Mouse (Mus musculus): Measurements from ENCODE around the gene Scarf1. TPM values are rescaled to one million over a fixed set of nuclear protein-coding genes. Genes with fewer than 3 reads are reported as not detected.

Gene Scarf1
- total and polyA plus RNA-seq, 3 experiments = 0.24 to 0.90 (median 0.76) TPM

DNA sequence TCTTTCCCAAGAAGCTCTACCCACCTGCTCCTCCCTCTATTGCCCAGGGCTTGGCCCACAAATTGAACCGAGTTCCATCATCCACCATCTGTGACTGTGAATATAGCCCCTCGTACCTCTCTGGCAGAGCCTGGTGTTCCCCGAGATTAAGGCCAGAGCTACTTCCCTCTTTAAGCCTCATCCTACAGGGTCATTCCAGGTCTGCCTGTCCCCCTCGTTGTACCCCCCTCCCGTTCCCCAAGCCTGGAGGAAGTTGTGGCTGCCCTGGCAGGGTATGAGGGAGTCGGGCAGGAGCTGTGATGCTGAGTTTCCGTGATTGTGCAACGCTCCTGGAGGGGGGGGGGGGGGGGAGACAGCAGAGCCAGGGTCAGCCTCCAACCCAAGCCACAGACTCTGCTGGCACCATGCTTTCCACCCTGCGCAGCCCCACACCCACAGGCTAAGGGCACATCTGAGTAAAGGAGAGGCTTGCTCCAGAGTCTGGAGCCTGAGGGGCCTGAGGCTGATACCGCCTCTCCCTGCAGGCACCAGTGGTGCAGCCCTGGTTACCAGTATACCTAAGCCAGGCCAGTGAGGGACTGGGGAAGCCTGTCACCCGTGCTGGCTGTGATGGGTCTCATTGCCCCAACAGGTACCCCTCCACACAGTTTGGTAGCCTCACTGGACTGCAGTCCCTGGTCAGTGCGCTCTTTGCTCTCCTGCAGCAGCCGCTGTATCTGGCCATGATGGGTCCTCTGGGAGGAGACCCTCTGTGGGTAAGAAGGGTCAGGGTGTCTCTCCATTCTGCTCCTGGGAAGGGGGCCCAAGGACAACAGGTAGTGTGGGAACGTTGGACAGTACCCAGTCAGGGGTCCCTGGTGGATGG is 58.0 kb downstream of the Scarf1 start:
- dilution Hi-C loops (cut with MboI; ENCODE audit: extremely low pct_ligation_motif_present, extremely low pct_unique_long_range_greater_than_20kb, low sequenced_read_pairs) = no loop called here
- Histone ChIP-seq H3K4me2 (ENCODE audit: insufficient read depth, low read depth, poor library complexity, severe bottlenecking) (no peak overlapping the region), H3K9me3 (replicated peaks; ENCODE audit: low read length) (no peaks in the 10 kb centered on the region), H3K36me3 (replicated peaks in 1 of 2; ENCODE audit: control insufficient read depth in 1 of 2, insufficient read depth in 1 of 2, low read length in 1 of 2) (peaks cover 20 to 60% of the 10 kb centered on the region in 2 experiments), H3K27ac (ENCODE audit: insufficient read depth, low read depth) (no peak overlapping the region), H3K4me3 (replicated peaks in 1 of 3; ENCODE audit: low read depth in 2 of 3, low read length in 2 of 3, poor library complexity in 1 of 3) (no peak overlapping the region), H3K9ac (ENCODE audit: insufficient read depth, low read depth) (no peak overlapping the region), H3K79me2 (replicated peaks; ENCODE audit: control insufficient read depth, extremely low read depth, insufficient read depth, poor library complexity, severe bottlenecking) (no peaks in the 10 kb centered on the region), H3K4me1 (ENCODE audit: control insufficient read depth in 1 of 2, insufficient read depth in 2 of 2) (peaks cover 22 to 61% of the 10 kb centered on the region in 2 experiments), H3K27me3 (replicated peaks) (no peaks in the 10 kb centered on the region)
- TF ChIP-seq ELF1 (IDR thresholded peaks at IDR 0.05; ENCODE audit: low read depth, low read length) = no peak
- no peak for TF ChIP-seq SIN3A (IDR thresholded peaks at IDR 0.05; ENCODE audit: low read length)
- TF ChIP-seq MAZ (IDR thresholded peaks at IDR 0.05; ENCODE audit: low read depth, low read length) = no peak
- no peak for TF ChIP-seq E2F4 (IDR thresholded peaks at IDR 0.05; ENCODE audit: insufficient replicate concordance, low read depth, low read length)
- TF ChIP-seq USF1 (IDR thresholded peaks at IDR 0.05; ENCODE audit: low read depth, low read length) = no peak
- no peak for TF ChIP-seq CHD2 (IDR thresholded peaks at IDR 0.05; ENCODE audit: low read length)
- TF ChIP-seq UBTF (IDR thresholded peaks at IDR 0.05; ENCODE audit: low read depth, low read length) = no peak
- no peak for TF ChIP-seq ETS1 (conservative IDR thresholded peaks at IDR 0.05; ENCODE audit: low read depth, low read length)
- no peak for TF ChIP-seq ZC3H11A (IDR thresholded peaks at IDR 0.05; ENCODE audit: low read depth, low read length)
- TF ChIP-seq CHD1 (IDR thresholded peaks at IDR 0.05; ENCODE audit: low read depth, low read length) = no peak
- no peak for TF ChIP-seq ZMIZ1 (IDR thresholded peaks at IDR 0.05; ENCODE audit: low read depth, low read length)
- no peak for TF ChIP-seq KAT2A (IDR thresholded peaks at IDR 0.05; ENCODE audit: insufficient replicate concordance, low read length)
- DNase-seq (ENCODE audit: extremely low read depth) = no peak
- in situ Hi-C loops (cut with MboI; ENCODE audit: low pct_ligation_motif_present, low pct_unique_long_range_greater_than_20kb, low sequenced_read_pairs) = loop anchor here (5.0 kb wide), 1 partner anchor 39 kb away; the partner anchor contains the start of gene Slc43a2

GRCm38 (mm10) chr11:75572301-75572791 is 59.0 kb downstream of the Scarf1 start:
- Histone ChIP-seq H3K4me1 (ENCODE audit: control insufficient read depth in 1 of 2, insufficient read depth in 2 of 2) (peaks cover 24 to 57% of the 10 kb centered on the region in 2 experiments), H3K9ac (ENCODE audit: insufficient read depth, low read depth) (no peak overlapping the region), H3K9me3 (replicated peaks; ENCODE audit: low read length) (no peaks in the 10 kb centered on the region), H3K36me3 (replicated peaks in 1 of 2; ENCODE audit: control insufficient read depth in 1 of 2, insufficient read depth in 1 of 2, low read length in 1 of 2) (peaks cover 18 to 50% of the 10 kb centered on the region in 2 experiments), H3K4me2 (ENCODE audit: insufficient read depth, low read depth, poor library complexity, severe bottlenecking) (no peak overlapping the region), H3K79me2 (replicated peaks; ENCODE audit: control insufficient read depth, extremely low read depth, insufficient read depth, poor library complexity, severe bottlenecking) (no peaks in the 10 kb centered on the region), H3K27ac (ENCODE audit: insufficient read depth, low read depth) (no peak overlapping the region), H3K27me3 (replicated peaks) (no peaks in the 10 kb centered on the region), H3K4me3 (replicated peaks in 1 of 3; ENCODE audit: low read depth in 2 of 3, low read length in 2 of 3, poor library complexity in 1 of 3) (no peak overlapping the region)
- dilution Hi-C loops (cut with MboI; ENCODE audit: extremely low pct_ligation_motif_present, extremely low pct_unique_long_range_greater_than_20kb, low sequenced_read_pairs) (no loop called here), in situ Hi-C loops (cut with MboI; ENCODE audit: low pct_ligation_motif_present, low pct_unique_long_range_greater_than_20kb, low sequenced_read_pairs) (loop anchor here (5.0 kb wide), 1 partner anchor 40 kb away; the partner anchor contains the start of gene Slc43a2)
- no peak for DNase-seq (ENCODE audit: extremely low read depth)
- no peak for TF ChIP-seq NELFE (IDR thresholded peaks at IDR 0.05; ENCODE audit: low read depth, low read length)
- TF ChIP-seq RAD21 (IDR thresholded peaks at IDR 0.05; ENCODE audit: low read depth, low read length) = no peak
- no peak for TF ChIP-seq PAX5 (IDR thresholded peaks at IDR 0.05; ENCODE audit: low read length)
- no peak for TF ChIP-seq MXI1 (IDR thresholded peaks at IDR 0.05; ENCODE audit: low read depth, low read length)
- TF ChIP-seq NRF1 (IDR thresholded peaks at IDR 0.05; ENCODE audit: low read depth, low read length) = no peak
- TF ChIP-seq IRF4 (IDR thresholded peaks at IDR 0.05; ENCODE audit: low read depth, low read length) = no peak
- TF ChIP-seq BHLHE40 (IDR thresholded peaks at IDR 0.05; ENCODE audit: low read depth, low read length) = no peak
- TF ChIP-seq CTCF (conservative IDR thresholded peaks at IDR 0.05 in 1 of 2, IDR thresholded peaks at IDR 0.05 in 1 of 2; ENCODE audit: low read depth in 2 of 2, low read length in 2 of 2) = no peak
- TF ChIP-seq SIN3A (IDR thresholded peaks at IDR 0.05; ENCODE audit: low read length) = no peak

Data from CH12.LX (cell line).